Mouse (Mus musculus): ENCODE measurements around the gene Smyd3.
"Not testable (repeated sequence)": the region's sequence is repeated elsewhere in the genome, so short reads cannot be mapped to it uniquely, and the experiment has no call there.

The Smyd3 gene

DNA sequence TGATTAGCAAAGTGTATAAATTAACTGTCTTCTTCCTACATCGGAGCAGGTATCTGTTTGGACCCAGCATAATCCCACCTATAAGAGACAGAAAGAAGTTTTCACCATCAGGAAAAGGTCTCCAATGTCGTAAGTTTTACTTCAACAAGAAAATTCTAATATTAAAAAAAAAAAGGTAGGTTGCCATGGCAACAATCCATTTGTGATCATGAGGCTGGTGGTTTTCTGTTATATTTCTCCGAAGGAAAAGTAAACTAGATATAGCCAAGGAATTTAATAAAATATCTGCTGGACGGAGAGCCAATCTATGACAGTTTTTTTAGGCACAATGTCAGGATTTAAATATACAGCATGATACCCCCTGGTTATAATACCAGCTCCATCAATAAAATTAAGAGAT lies 142.9 kb downstream of the Smyd3 start:
- no peak for DNase-seq (ENCODE audit: low spot score)

DNA sequence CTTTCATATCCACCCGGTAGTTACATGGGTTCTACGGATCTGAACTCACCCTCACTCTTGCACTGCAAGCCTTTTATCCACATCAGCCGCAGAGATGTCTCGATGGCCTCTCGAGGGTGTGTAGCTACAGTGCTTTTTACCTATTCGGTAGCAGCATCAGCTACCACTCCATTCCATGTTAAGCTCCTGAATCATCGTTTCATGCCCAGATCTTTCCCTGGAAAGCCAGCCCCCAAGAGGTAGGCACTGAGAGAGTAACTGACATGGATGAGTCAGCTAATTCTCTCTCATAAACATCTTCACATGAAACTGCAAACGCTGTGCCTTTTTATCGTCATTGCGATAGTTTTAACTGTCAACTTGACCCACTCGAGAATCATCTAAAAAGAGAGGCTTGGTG lies 143.9 kb downstream of the Smyd3 start:
- DNase-seq (ENCODE audit: low spot score) = no peak

DNA sequence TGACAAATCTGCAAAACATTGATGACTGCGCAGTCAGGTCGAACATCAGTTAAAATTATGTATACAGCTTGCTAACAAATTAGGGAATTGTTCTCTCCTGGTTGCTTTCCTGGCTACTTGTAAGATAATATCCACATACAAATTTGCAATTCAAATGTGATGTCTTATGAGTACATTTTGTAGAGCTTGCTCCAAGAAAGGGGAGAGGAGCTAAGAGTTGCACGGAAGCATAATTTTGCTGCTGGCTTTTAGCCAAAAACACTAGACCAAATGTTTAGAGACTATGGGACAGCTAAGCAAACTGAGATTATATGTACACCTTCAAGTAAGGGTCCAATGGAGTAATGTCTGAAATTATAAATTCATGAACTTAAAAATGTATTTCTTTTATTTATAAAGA lies 146.7 kb downstream of the Smyd3 start:
- DNase-seq (ENCODE audit: low spot score) = no peak

DNA sequence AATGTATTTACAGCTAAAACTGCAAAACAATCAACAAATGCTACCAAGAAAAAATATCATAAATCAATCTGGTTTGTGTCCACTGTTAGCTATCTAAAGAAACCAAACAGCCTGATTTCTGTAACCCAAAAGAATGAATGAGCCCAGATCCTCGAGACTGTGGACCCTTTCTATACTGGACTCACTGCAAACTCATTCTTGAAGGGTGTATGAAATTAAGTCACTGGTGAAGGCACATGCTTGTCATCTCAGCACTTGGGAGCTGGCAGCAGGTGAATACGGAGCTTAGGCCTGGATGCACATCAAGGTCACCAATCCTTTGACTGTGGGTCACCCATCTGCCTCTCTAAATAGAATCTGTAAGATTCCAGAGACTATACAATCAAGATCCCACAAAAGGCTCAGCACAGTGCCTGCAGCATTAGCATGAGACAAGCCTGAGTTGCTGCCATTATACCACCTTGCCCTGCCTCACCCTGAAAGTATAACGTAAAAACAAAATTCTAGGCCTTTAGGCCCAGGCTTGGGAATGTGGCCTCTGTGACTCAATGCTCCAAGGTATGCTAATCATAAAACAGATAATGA lies 149.3 kb downstream of the Smyd3 start:
- no peak for DNase-seq (ENCODE audit: low spot score)

DNA sequence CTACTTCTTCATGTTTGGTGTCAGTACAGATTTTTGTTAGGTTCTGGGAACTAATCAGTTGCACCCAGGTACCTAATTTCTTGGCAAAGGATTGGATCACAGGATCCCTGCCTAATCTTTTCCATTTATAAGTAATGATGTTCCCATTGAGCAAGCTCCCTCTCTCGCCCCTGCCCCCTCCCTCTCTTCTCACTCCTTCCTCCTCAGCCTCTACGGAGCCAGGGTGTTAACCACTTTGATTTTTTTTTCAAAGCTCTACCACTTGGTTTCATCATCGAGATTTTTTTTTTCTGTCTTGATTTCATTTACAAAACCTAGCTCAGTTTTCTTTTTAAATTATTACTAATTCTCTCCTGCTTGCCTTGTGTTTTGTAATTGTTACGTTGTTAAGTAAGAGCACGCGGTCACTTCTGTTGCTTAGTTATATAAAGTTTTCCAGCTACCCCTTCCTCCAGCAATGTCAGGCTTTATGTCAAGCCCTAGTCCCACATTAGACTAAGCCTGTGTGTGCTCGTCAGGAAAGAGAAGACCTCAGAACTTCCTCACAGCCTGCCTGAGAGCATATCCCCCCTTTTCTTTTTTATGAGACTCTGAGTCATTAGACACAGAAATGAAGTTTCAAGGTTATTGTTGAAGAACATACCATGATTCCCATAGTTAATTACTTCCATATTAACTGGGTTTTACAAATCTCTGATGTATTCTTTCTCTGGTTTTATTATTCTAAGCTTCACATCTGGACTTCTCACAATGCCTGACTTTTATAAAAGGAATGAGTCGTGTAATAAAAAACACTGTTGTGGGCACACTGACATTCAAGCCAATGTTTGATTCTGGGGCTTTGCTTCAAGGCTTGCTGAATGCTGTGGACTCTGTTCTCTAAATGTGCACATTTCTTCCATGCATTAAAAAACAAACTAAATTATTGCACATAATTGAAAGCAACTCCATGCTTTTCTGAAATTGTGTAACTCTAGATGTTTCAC lies 156.1 kb downstream of the Smyd3 start:
- no peak for DNase-seq (ENCODE audit: low spot score)

DNA sequence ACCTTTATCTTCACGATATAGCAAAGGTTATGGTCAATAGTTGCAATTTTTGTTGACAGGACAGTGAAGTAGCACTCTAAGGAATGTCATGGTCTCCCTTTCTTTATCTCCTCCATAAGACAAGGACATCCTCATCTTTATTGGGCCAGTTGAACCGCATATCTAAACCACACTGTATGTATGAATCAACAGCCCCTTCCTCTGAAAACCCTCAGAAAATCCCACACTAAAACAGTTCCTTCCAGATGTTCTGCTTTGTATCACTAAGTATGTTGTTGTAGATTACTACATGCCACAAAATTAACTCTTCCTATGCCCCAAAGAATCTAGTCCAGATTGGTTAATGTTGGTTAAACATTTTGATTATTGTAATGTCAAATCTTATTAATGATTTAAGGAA lies 160.7 kb downstream of the Smyd3 start:
- no peak for DNase-seq (ENCODE audit: low spot score)

DNA sequence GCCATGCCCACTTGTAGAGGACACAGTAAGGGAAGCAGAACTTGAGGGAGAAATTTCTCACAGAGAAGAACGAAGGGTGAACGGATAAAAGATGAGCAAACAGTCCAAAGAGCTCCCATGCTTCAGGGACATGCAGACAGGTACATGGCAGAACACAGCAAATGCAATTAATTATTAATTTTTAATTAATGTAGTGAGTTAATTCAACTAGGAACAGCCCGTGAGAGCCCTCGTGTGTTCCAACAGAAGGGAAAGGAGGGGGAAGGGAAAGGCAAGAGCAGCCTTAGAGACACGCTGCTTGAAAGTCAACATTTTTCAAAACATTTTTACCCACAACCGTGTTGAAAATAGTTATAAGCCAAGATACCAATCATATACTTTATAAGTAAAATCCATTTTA lies 163.6 kb downstream of the Smyd3 start:
- no peak for DNase-seq (ENCODE audit: low spot score)

DNA sequence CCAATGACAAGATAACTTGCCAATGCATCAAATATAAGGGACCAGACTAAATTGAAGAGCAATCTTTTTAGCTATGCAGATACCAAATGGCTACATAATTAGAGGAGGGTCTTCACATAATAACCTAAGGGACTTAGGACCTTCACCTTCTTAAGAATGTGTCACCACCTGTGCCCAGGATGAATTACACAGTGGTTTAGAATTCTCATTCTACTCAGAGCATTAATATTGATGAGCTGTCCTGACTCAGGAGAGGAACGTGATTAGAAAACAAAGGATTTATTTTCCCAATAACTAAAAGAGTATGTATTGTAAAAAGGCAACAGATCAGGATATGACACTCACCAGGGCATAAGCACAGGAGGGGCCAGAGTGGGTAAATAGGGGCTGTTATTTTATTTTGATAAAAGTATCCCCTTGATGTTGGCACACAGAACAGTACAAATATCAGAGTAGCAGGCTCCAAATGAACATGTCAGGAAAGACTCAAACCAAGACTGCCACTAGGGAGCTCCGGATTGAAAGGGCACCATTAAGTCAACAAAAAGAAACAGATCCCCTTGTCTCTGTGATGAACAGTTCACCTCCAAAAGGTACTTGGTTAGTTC lies 172.4 kb downstream of the Smyd3 start:
- DNase-seq (ENCODE audit: low spot score) = no peak

DNA sequence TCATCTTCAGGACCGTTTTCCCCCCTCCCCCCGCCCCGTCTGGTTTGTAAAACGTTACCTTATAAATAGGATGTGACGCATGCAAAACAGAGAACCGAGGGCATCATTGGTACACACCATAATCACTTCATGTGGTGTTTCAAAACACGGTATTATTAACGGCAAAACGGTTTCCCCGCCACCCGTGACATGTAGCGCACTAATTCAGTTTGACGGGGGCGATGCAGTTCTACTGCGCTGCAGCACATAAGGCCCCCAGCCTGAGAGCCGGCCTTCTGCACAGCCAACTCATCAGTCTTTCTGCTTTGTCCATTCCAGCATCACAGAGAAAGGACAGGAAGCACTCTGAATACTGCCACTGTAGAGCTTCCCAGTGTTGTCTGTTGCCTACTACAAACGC lies 174.4 kb downstream of the Smyd3 start:
- no peak for DNase-seq (ENCODE audit: low spot score)

DNA sequence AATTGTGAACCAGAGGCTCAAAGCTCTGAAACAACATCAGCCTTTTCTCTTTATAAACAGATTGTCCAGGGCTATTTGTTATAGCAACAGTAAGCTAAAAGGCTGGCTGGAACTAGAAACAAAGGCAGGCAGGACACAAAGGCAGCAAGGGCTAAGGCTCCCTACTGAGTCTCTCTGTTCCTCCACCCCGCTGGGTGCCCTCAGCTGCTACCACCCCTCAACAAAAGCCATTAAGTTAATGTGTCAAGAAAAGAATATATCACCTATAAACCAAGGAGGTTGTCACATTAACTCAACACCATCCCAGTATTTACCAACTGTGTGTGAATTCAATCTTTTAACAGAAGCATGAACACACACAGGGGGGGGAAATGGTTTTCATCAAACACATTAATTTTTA lies 176.3 kb downstream of the Smyd3 start:
- no peak for DNase-seq (ENCODE audit: low spot score)

DNA sequence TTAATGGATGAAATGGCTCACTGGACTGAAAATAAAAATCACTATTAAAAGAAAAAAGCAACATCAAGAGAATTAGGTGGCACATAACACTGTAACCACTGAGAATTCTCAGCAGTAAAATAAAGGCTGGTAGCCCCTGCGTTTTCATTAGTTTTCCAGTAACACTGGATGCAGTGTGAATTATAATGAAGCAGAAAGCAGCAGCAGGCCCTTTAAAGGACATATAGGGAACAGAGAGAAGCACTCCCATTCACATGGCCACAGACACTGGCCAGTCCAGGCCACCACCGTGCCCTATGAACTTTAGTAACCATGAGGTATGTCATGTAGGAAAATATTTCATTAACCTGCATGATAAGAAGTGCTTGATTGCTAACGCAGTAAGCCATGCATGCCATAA lies 178.8 kb downstream of the Smyd3 start:
- DNase-seq (ENCODE audit: low spot score) = no peak

DNA sequence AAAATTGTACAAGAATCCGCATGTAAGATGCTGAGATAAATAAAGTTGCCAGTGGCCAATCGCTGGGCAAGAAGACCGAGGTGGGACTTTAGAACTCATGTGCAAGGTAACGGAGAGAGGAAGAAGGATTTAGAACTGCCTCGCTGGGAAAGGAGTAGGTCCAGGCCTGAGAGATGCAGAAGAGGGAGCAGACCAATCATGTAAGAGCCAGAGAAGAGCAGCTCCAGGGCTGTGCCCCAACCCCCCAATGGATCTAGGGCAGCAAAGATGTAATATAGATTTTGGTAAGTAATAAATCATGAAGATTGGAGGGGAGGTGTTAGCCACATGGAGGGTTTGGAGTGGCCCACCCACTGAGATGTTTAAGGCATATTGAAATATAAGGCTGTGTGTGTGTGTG lies 180.3 kb downstream of the Smyd3 start:
- no peak for DNase-seq (ENCODE audit: low spot score)

DNA sequence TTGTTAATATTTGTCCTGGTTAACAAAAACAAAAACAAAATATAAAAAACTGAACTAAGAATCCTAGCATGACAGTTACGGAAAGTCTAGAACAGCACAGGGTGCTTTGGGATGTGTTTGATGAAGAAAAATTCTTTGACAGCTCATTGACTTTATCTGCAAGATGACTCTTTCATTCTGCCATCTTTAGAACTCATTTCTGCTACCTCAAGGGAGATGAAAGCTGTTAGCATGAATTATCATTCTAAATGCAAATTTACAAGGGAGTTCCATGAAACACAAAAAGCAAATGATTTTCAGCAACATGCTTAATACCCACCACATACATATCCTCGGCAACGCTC lies 190.9 kb downstream of the Smyd3 start:
- no peak for DNase-seq (ENCODE audit: low spot score)

DNA sequence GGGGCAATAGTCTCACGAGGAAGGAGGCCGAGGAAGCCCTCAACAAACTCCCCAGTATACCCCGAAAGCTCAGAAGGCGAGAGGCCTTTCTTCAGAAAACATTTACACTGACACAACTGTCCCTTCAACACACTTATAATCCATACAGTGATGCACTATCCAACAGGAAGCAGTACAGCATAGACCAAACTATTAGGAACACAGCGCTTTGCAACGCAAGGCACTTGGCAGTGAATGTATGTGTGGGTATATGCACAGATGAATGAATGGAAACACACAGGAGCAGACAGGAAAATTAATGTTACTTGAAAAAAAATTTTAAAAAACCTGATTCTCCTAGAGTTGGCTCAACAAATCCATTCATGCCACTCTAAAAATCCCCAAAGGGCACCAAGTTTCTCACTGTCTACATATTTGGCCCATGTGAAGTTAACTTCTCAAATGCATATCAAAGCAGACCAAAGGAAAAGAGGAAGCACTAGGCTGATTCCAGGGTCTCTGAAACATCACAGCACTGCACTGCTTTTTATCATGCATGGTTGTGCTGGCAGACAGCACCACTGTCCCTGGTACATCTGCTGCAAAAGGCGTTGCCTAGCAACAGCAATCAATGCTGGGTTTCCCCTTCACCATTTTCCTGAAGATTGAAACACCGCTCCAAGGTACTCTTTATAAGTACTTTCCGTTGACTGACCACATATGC lies 191.4 kb downstream of the Smyd3 start:
- DNase-seq (ENCODE audit: low spot score) = no peak

DNA sequence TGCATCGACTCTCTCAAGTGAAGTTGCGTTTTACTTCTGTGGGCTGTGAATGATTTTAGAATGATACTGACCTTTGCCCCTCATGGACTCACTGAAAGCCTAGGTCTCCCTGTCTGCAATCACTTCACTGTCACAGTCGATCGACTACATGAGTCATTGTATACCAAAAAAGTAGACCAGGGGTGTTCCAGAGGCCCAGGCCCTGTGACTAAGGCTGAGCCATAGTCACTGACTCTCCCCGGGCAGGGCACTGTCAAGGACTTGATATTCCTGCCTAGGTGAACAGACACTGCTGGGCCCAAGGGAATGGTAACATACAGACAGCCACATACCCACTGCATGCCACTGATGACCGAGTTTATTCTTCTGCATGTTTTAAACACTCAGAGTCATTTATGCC lies 193.6 kb downstream of the Smyd3 start:
- DNase-seq (ENCODE audit: low spot score) = no peak

DNA sequence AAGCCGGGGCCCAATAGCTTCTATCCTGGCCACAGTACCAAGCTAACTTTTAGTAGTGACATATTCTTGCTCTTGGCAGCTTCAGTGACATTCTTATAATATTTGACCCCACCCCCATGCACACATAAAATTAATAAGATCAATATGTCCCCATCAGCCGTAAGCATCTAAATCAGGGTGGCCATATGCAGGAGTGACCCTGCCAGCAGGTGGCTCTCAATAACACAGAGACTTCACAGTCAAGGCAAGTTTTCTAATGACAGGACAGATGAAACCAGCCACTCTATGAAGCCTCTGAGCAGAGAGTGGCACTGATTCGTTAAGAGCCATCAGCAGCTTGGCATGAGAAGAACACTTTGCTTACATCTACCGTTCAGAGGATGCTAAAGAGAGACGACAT lies 204.2 kb downstream of the Smyd3 start:
- DNase-seq (ENCODE audit: low spot score) = no peak

DNA sequence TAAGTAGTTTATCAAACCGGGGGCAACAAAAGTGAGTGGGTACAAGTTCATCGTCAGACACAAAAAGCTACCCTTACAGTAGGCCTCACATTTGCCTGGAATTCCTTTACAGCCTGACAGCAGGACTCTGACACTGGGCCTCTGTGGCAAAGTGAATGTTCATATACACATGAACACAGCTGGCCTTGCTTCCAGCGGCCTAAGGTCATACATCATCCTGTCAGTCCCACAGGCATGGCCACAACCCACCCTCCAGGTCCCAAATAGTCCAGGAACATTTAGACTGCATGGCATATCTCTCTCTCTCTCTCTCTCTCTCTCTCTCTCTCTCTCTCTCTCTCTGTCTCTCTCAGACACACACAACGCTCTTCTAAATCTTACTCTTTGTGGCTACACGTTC lies 208.4 kb downstream of the Smyd3 start:
- DNase-seq (ENCODE audit: low spot score) = no peak

DNA sequence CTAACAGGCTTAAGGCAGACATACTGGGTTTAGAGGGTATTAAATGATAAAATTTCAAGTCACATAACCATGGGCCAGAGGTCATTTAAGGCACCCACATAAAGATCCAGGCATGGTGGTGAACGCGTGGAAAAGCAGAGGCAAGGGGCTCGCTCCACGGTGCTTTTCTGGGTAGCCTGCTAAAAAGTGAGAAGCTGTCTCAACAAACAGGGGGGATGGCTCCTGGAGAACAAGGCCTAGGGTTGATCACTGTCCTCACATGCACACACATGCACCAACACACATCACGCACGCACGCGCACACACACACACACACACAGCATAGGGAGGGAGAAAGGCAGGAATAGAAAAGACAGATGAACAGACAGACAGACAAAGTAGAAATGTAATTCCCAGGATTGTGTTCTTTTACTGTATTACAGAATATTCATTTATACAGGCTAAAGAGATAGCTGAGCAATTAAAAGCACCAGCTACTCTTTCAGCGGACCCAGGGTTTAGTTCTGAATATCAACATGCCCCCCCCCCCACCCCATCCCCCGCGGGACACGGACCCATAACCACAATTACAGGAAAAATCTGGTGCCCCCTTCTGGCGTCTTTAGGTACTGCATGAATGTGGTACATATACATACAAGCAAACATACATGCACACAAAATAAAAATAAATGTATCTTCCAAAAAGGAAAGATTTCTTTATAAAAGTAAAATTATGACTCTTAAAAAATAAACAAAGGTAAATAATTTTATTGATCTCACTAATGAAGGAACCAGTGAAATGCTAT lies 215.2 kb downstream of the Smyd3 start:
- DNase-seq (ENCODE audit: low spot score) = peak; percentile 5

DNA sequence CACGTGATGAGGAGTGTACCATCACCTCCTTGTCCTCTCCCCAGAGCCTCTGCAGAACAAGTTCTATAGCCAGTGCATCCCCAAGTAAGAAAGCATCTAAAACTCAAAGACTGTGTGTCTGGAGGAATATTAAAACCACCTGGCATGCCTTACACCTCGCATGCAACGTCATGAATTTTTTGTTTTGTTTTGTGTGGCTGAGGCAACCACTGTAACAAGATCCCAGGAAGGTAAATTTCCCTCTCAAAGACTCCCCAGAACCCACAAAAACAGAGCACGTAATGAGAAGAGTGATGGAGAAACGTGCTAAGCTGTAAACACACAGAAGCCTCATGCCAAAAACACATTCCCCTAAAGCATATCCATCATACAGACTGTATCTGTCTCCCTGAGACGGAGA lies 222.2 kb downstream of the Smyd3 start:
- DNase-seq (ENCODE audit: low spot score) = no peak

DNA sequence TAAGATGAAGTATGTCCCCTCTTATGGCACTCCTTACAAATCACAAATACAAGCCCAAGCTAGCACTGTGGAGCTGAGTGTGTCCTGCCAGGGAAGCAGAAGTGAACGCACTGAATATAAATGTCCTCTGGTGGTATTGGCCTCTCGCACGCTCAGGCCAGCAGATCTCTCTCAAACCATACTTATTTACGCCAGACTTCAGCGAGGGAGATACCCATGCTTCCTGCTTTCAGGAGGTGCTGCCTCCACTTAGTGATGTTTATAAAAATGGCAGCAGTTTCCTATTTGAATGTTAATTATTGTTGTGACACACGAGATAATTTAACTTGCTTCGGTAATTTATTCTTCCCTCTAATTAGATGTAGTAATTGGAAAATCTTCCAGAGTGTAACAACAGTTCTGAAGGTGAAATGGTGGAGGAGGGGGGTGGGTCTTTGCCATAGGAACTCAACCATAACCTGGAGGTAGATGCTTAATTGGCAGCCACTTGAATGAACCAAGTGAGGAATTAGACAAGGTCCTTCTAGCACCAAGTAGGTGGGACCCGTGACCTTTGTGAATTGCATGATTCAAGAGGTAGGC lies 224.0 kb downstream of the Smyd3 start:
- DNase-seq (ENCODE audit: low spot score) = no peak

DNA sequence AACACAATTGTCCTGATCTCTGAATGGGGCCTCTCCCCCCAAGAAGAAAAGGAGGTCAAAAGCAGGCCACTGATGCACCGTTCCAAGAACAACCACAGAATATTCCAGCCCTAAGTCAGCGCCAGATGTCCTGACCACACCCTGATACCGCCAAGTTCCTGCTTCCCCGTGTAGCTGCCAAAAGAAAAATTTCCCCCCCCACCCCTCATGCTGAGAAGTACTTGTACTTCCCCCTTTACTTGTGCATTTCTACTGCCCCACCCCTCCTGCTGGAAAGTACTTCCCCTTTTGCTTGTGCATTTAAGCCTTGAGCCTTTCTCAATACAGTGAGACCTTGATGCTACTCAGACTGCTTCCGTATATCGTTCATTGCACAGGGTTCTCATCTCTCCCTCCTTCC lies 227.7 kb downstream of the Smyd3 start:
- DNase-seq (ENCODE audit: low spot score) = not testable (repeated sequence)

DNA sequence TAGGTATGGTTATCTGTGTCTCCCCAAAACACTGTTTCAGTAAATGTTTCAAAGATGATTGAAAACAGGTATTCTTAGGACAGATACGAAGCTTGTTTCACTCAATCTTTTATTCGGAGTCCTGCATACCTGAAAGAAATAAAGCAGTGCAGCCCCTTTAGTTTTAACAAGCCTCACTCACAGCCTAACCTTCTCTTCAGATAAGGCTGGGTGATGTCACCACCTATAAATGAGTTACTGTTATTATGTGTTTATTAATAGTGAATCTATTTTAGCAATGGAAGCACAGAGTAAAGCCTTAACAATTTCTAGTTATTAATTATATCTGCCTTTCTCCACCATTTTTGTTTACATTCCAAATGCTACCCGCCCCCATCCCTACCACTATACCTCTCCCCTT lies 228.1 kb downstream of the Smyd3 start:
- no peak for DNase-seq (ENCODE audit: low spot score)

Data from c-Kit-positive CD71-positive TER-119-positive erythroid progenitor cells, embryonic 14.5 days (primary cell).